ENCODE assay signal across 8 mouse cellular contexts in the genomic region with DNA sequence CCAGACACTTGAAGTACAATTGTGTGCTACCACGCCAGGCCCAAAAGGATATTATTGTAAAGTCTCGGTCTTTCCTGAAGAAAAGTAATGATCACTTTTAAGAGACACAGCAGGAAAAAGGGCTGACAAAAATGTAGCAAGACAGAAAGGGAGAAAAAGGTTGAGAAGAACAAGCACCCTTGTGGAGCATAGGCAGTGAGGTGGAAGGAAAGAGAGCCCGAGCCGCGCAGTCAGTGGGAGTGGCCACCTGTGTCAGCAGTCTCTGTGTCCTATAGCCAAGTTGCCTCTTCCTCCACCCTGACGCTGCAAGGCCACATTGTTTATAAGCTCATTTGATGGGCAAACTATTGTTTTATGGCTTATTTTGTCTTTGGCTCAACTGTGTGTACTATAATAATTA. TPM values are rescaled to one million over a fixed set of nuclear protein-coding genes. Genes with fewer than 3 reads are reported as not detected.
A peak's percentile ranks its signal among the peaks of the same experiment; 100 is the strongest.
DNase-seq lines count a peak whose midpoint lies in the region; ATAC-seq and TF ChIP-seq lines count a peak whose summit lies in the region.

No protein-coding gene starts in this region.

- H3K27me3 ChIP-seq in heart, embryonic 12.5 days (replicated peaks): no peaks in the 10 kb centered on the region
- H3K27me3 ChIP-seq in midbrain, embryonic 15.5 days (replicated peaks): no peaks in the 10 kb centered on the region

- intact Hi-C loops in left cerebral cortex, postnatal 36 days (cut with DNase I): no loop called here

- peaks cover 21% of the 10 kb centered on the region for H3K36me3 ChIP-seq in heart, embryonic 12.5 days
- H3K36me3 ChIP-seq in midbrain, embryonic 15.5 days (replicated peaks): no peaks in the 10 kb centered on the region

- peak; percentile 93 for DNase-seq in heart, adult 11 months
- peak; percentile 42 for DNase-seq in CD4-positive helper T cell, adult 2 months (ENCODE audit: low read depth, low spot score)
- peak; percentile 21 for DNase-seq in brain, embryonic 14.5 days (ENCODE audit: low read depth)
- DNase-seq in lung, postnatal 25 days (ENCODE audit: low spot score): peak; percentile 24
- no peak for DNase-seq in adipocyte (ENCODE audit: low spot score)
- DNase-seq in left cerebral cortex, postnatal 36 days (ENCODE audit: low spot score in 2 of 2): no peak

- no peak overlapping the region for H3K27ac ChIP-seq in heart, embryonic 12.5 days (ENCODE audit: poor library complexity, severe bottlenecking)
- H3K27ac ChIP-seq in midbrain, embryonic 15.5 days: no peak overlapping the region

- H3K9ac ChIP-seq in heart, embryonic 12.5 days: no peak overlapping the region
- no peak overlapping the region for H3K9ac ChIP-seq in midbrain, embryonic 15.5 days

- no peak for TF ChIP-seq CTCF in brain, embryonic 14.5 days (IDR thresholded peaks at IDR 0.05; ENCODE audit: borderline replicate concordance, extremely low read depth, insufficient read depth, insufficient read length)

- H3K4me3 ChIP-seq in heart, embryonic 12.5 days: no peak overlapping the region
- H3K4me3 ChIP-seq in midbrain, embryonic 15.5 days: no peak overlapping the region

- no peak overlapping the region for H3K4me2 ChIP-seq in heart, embryonic 12.5 days
- H3K4me2 ChIP-seq in midbrain, embryonic 15.5 days: no peak overlapping the region

- peaks cover 10% of the 10 kb centered on the region for H3K4me1 ChIP-seq in heart, embryonic 12.5 days (replicated peaks)
- H3K4me1 ChIP-seq in midbrain, embryonic 15.5 days: peaks cover 14% of the 10 kb centered on the region

- no peaks in the 10 kb centered on the region for H3K9me3 ChIP-seq in heart, embryonic 12.5 days (replicated peaks)
- no peaks in the 10 kb centered on the region for H3K9me3 ChIP-seq in midbrain, embryonic 15.5 days

- no peak for ATAC-seq in heart, embryonic 12.5 days (ENCODE audit: insufficient number of reproducible peaks, low FRiP score)
- no peak for ATAC-seq in midbrain, embryonic 15.5 days (replicated peaks)

- no peak for TF ChIP-seq POLR2A in brain, embryonic 14.5 days (IDR thresholded peaks at IDR 0.05; ENCODE audit: borderline replicate concordance, extremely low read depth, insufficient read depth, insufficient read length, poor library complexity, severe bottlenecking)

- 69% methylated on average over 6 of the region's 6 CpGs for WGBS in heart, embryonic 12.5 days
- 37% methylated on average over 6 of the region's 6 CpGs for WGBS in midbrain, embryonic 15.5 days

RNA-seq across cellular contexts. Expression of a gene that starts 13.6 kb away (rescaled TPM):
- polyA plus RNA-seq in heart, embryonic 12.5 days (2016; fragmentation: Nextera tagmentation; extraction: Ambion mirVana): 8.0 and 8.4 TPM in 2 replicates
- polyA plus RNA-seq in brain, embryonic 14.5 days (2012; rRNA removed): 17.1 and 22.2 TPM in 2 replicates
- 22.8 and 23.0 TPM in 2 replicates for polyA plus RNA-seq in midbrain, embryonic 15.5 days (2015; fragmentation: Nextera tagmentation; extraction: Ambion mirVana)
- 10 to 100 TPM; 19.8 to 23.4 TPM for total RNA-seq in left cerebral cortex, postnatal 36 days (2021)

RNA-seq across cellular contexts. Expression of a gene that starts 40.4 kb away (rescaled TPM):
- polyA plus RNA-seq in heart, embryonic 12.5 days (2016; fragmentation: Nextera tagmentation; extraction: Ambion mirVana): 23.3 and 23.9 TPM in 2 replicates
- 21.2 and 25.6 TPM in 2 replicates for polyA plus RNA-seq in brain, embryonic 14.5 days (2012; rRNA removed)
- 25.0 and 26.2 TPM in 2 replicates for polyA plus RNA-seq in midbrain, embryonic 15.5 days (2015; fragmentation: Nextera tagmentation; extraction: Ambion mirVana)
- 10 to 100 TPM; 41.2 to 53.3 TPM for total RNA-seq in left cerebral cortex, postnatal 36 days (2021)

Comparison
In these comparisons a context has a peak if more than half of its experiments do, and no peak if none do; other contexts are left out.
1. DNase-seq: peak in heart, adult 11 months (single experiment), CD4-positive helper T cell, adult 2 months (single experiment), brain, embryonic 14.5 days (single experiment) and lung, postnatal 25 days (single experiment); none in adipocyte (single experiment) and left cerebral cortex, postnatal 36 days (0 of 2).